Mouse (Mus musculus) frontal cortex, postnatal 10 days (tissue): Measurements from ENCODE around the gene Cers6.

Experiments used
- DNase-seq, 2 experiments: peaks; one replicate each; pipeline ENCODE4 v3.0.0; 2022; ENCODE audit warnings: low spot score in 2 of 2, mixed read lengths in 1 of 2

Cers6 gene

DNA sequence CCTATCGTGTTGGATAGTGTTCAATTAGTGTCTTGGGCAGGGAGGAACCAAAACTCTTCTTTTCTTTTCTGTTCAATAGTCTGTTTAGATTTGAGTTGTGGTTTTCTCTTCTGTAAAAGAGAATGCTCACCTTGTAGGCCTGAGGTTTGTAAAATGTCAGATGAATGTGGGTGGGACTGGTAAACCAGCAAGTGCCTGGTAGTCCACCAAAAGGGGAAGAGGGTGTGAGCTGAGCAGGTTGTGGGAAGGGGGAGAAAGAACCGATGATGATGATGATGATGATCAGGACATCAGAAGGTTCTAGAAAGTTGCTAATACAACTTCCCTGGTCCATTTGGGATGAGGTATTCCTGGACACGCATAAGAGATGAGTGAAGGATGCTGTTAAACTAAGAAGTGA lies 55.1 kb downstream of the Cers6 start:
- no peak for DNase-seq

GRCm38 (mm10) chr2:68917010-68917409 lies 55.8 kb downstream of the Cers6 start:
- DNase-seq = no peak

- DNase-seq = no peak
These were observed 56.3 kb downstream of the Cers6 start for GRCm38 (mm10) chr2:68917524-68917923.

GRCm38 (mm10) chr2:68924344-68924743 lies 63.1 kb downstream of the Cers6 start:
- no peak for DNase-seq

DNA sequence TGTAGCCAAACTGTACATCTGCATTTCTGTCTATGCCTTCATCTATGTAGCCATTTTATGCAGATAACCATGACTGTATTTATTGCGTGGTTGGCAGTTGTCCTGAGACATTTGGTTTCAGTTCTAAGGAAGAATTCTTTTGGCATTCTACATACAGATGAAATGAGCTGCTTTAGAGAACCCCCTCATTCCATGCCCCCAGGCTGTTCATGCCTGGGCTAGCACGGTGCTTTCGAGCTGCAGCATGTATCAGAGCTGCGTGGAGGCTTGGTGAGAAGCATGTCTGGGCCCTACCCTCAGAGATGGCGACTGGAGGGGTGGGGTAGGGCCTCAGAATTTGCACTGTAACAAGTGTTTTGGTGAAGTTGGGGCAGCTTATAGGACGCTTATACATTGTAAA lies 64.3 kb downstream of the Cers6 start:
- DNase-seq = no peak

DNA sequence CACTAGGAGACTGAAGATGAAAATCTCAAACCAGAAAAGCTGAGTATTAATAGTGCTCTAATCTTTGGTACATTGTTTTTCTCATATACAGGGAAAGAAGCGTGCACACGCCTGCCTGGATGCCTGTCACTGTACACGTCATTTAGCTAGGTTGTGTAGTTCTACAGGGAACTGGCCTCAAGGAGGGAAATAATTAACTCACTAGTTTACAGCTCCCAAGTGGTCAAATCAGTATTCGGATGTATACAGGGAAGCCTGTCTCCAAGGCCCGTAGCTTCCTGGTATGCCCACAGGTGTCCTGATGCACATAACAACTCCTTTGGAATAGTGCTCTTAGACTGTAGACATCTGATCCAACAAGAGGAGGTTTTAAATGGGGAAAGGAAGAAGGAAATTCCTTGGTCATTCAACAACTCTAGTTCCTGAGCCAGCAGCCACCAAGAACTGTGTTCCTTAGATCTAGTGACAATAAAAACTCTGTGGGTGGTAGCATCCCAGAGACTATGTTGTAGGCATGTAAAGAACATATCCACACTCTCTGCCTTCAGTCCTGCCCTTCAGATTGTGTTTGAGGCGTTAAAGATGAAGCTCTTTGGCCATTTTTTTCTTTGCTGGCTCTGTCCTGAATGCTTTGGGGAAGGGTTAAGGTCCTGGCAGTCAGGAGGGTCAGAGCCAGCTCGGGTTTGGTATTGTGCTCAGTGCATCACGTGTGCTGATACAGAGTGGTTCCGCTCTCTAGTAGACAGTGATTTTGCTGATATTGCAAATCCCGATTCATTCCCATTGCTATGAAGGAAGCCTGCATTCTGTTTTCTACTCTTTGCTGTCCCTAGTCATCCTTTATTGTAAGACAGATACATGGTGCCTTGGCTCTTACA lies 65.9 kb downstream of the Cers6 start:
- DNase-seq = no peak

GRCm38 (mm10) chr2:68932240-68932639 lies 71.0 kb downstream of the Cers6 start:
- no peak for DNase-seq

DNA sequence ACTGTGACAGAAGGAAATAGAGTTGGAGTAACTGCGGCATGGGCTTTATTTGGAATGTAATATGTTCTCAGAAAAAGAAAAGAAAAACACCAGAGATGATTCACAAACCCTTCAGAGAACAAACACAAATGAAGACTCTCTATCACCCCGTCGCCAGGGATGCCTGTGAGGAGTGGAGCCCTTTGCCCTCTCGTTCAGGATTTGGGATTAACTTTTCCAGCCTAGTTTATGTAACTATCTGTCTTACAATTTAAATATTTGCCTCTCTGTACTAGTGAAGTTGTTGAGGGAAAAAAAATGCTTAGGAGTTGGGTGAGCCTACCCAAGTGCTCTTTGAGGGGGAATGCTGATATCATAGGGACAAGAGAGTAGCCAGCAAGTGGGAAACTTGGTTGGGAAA lies 71.4 kb downstream of the Cers6 start:
- no peak for DNase-seq

GRCm38 (mm10) chr2:68934651-68935050 lies 73.4 kb downstream of the Cers6 start:
- DNase-seq = no peak

GRCm38 (mm10) chr2:68935721-68936294 lies 74.6 kb downstream of the Cers6 start:
- no peak for DNase-seq

GRCm38 (mm10) chr2:68936773-68937172 lies 75.5 kb downstream of the Cers6 start:
- DNase-seq = no peak

DNA sequence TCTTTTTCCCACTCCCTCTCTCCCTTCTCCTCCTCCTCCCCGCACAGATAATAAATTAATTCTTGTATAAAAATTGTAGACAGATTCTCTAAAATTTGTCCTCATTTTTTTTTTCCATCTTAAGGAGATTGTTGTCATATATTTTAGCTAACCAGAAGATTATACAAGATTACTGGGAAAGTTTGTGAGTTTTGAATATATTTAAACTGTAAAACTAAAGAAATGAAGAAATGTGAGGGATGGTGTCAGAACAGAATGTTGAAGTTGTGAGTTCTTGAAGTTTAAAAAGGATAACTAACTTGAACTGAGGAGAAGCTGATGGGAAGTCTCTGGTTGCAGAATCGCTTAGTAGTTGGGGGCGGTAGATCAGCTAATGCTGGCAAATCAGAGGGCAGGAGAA lies 76.6 kb downstream of the Cers6 start:
- no peak for DNase-seq

GRCm38 (mm10) chr2:68944898-68945297 lies 83.7 kb downstream of the Cers6 start:
- DNase-seq = no peak

GRCm38 (mm10) chr2:68945976-68946375 lies 84.7 kb downstream of the Cers6 start:
- DNase-seq = no peak

DNA sequence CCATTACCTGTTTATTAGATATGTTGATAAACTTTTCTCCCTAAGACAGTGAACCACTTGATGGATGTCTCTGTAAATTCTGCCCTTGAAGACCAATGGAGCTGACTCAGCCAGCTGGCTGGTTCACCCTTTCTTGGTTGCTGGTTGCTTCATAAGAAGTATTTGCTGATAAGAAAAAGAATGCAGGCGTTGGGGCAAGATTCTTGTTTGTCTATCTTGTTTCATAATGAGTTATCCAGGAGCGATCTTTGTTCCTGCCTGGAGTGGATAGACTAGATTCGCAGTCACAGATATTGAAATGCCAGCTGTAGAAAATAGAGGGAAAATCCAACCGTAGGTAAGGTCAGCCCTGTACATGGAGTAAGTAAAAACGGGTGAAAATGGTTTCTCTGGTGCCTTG lies 85.6 kb downstream of the Cers6 start:
- no peak for DNase-seq

- DNase-seq = no peak
These were observed 87.9 kb downstream of the Cers6 start for GRCm38 (mm10) chr2:68949137-68949536.

DNA sequence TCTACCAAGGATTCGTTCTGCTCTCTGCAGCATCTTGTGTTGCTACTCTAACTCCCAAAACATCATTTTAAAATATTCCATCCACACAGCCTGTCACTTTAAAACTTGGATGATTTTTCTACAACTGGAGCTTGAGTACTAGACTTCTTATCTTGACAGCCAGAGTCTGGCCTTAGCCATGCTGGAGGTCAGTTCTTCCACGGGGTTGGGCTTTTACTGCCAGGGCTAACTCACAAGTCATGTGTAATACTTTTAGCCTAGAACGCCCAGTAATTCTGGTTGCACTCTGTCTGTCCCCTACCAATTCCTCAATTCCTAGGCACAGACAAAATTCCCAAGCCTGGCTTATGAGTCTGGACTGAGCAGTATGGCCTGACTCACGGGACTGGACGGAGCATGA lies 88.5 kb downstream of the Cers6 start:
- no peak for DNase-seq

GRCm38 (mm10) chr2:68951706-68952105 lies 90.5 kb downstream of the Cers6 start:
- no peak for DNase-seq

DNA sequence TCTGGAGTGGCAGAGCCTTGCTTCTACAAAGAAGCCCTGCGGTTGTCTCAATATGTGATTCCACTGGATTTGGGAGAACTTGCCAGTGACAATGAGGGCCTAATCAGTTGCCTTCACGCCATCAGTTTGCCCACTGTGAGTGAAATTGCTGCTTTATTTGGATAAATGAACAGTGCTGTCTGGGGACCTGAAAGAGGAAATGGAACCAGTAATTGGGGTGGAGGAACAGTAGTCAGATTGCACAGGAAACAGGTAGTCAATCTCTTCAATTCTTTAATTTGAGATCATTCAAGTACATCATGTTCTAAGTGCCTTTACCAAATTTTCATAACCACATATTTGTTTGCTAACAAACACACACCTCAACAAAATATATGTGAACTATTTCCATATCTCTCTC lies 92.4 kb downstream of the Cers6 start:
- no peak for DNase-seq

DNA sequence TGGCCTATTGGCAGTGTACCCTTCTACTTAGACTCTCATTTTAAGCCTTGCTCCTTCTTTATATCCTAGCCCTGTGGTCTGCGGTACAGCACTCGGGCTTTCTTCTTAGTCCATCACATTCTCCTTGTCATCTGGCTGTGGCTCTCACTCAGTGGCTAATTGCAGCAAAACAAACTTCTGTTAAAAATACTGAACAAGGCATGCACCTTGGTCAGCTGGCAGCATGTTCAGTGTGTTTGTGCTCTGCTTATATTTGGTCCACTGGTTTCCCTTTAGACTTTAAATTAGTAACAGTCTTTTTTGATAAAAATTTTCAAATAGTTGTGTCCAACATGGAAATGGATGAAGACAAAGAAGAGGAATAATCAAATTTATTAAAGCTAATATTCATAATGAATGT lies 94.3 kb downstream of the Cers6 start:
- DNase-seq = no peak

GRCm38 (mm10) chr2:68956146-68956545 lies 94.9 kb downstream of the Cers6 start:
- DNase-seq = no peak

- no peak for DNase-seq
These were observed 96.6 kb downstream of the Cers6 start for GRCm38 (mm10) chr2:68957831-68958230.

GRCm38 (mm10) chr2:68959573-68959972 lies 98.3 kb downstream of the Cers6 start:
- no peak for DNase-seq
